Mouse (Mus musculus) heart, embryonic 15.5 days (tissue): ENCODE results near the gene C87414. TPM values are rescaled to one million over a fixed set of nuclear protein-coding genes. Genes with fewer than 3 reads are reported as not detected.
"Not testable (repeated sequence)": the region's sequence is repeated elsewhere in the genome, so short reads cannot be mapped to it uniquely, and the experiment has no call there.

Experiments used
- ATAC-seq: fragments of 200-750 bp; cut with Nextera tagmentation; replicated peaks from 2 replicates; pipeline ENCODE4 v1.8.0; 2017; ENCODE audit warnings: low read depth, moderate TSS enrichment; ENCODE audit not compliant: insufficient number of reproducible peaks, insufficient read depth, low FRiP score
- H3K27ac ChIP-seq: fragments of 300-500 bp; sonication (generic); 2 replicates; pipeline ENCODE4 v1.5.1; 2015; ENCODE audit warnings: mild to moderate bottlenecking, inconsistent platforms
- H3K27me3 ChIP-seq: fragments of 300-500 bp; sonication (generic); 2 replicates; pipeline ENCODE4 v1.6.1; 2015; ENCODE audit warnings: inconsistent platforms
- H3K36me3 ChIP-seq: fragments of 300-500 bp; sonication (generic); 2 replicates; pipeline ENCODE4 v1.6.1; 2015; ENCODE audit warnings: mild to moderate bottlenecking, inconsistent platforms
- H3K4me1 ChIP-seq: fragments of 300-500 bp; sonication (generic); replicated peaks from 2 replicates; pipeline ENCODE4 v1.6.1; 2015; ENCODE audit warnings: inconsistent platforms
- H3K4me2 ChIP-seq: fragments of 300-500 bp; sonication (generic); 2 replicates; pipeline ENCODE4 v1.6.1; 2015; ENCODE audit warnings: inconsistent platforms, mild to moderate bottlenecking, moderate library complexity
- H3K4me3 ChIP-seq: fragments of 300-500 bp; sonication (generic); 2 replicates; pipeline ENCODE4 v1.5.1; 2015; ENCODE audit warnings: mild to moderate bottlenecking, inconsistent platforms
- H3K9ac ChIP-seq: fragments of 300-500 bp; sonication (generic); 2 replicates; pipeline ENCODE4 v1.6.1; 2015; ENCODE audit warnings: mild to moderate bottlenecking, inconsistent platforms
- H3K9me3 ChIP-seq: fragments of 300-500 bp; sonication (generic); replicated peaks from 2 replicates; pipeline ENCODE4 v1.6.1; 2016; ENCODE audit warnings: inconsistent platforms
- WGBS: fragments of 180-500 bp; shearing (Covaris S2); methylation state at CpG from one replicate; pipeline ENCODE4 v1.1.7; 2015; ENCODE audit warnings: mixed read lengths; 5-methylcytosine and 5-hydroxymethylcytosine counted together
- polyA plus RNA-seq: library from polyadenylated mRNA; unstranded; fragments of >200 nt; fragmentation: Nextera tagmentation; extraction: Ambion mirVana; gene quantifications from 2 replicates; pipeline ENCODE4 v1.2.1, GENCODE M21; 2015

C87414 gene
- not detected in 2 replicates for polyA plus RNA-seq

DNA sequence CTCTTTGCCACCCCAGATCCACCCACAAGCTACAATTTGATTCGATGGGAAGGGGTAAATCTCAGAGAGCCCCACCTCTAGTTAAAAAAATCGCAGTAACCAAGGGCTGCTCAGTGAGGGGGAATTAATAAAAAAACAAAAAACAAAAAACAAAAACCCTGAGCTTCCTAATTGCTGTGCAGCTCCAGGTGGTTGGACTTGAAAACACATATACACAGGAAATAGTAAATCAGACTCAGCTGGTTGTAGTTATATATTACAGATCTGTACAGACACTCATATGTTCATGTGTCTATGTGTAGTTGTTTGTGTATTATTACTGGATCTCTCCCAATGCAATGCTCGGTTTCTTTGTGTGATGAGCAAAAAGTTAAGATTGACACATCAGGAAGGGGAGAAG is at the start of gene C87414:
C87414 (minus strand) TSS at position 101 of the 400 bp plus-strand sequence.
- not testable (repeated sequence) for H3K27me3 ChIP-seq, ATAC-seq, H3K27ac ChIP-seq, H3K4me3 ChIP-seq, H3K9ac ChIP-seq, H3K36me3 ChIP-seq, H3K9me3 ChIP-seq, H3K4me1 ChIP-seq, H3K4me2 ChIP-seq
- 58% methylated on average over 1 of the region's 3 CpGs for WGBS

DNA sequence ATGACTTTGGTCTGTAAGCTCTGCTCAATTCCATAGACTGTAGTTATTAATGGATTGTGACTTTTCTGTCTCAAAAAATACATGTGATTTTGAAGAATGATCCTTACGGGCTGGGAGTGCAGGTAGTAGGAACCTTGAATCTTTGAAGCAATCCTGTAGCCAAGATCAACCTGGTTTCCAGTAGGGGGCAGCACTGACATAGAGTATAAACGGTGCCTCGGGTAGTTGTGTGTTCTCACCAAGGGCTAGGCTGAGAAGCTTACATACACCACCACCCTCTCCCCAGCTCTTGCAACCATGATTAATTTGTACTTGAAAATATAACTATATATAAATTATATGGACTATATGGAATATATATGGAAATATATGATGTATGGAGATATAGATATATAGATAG is 13.3 kb upstream of the C87414 start:
- not testable (repeated sequence) for H3K4me3 ChIP-seq, ATAC-seq, H3K9me3 ChIP-seq, H3K9ac ChIP-seq, H3K36me3 ChIP-seq, H3K27ac ChIP-seq, H3K27me3 ChIP-seq, H3K4me1 ChIP-seq, H3K4me2 ChIP-seq
- WGBS = 71% methylated on average over 3 of the region's 3 CpGs

Other genes starting within 250 kb of the C87414 start
- gene Gm16427, start 131.4 kb downstream of the C87414 start, polyA plus RNA-seq = not detected in 2 replicates
- not detected in 2 replicates for gene Gm7792, start 172.2 kb upstream of the C87414 start, polyA plus RNA-seq